ENCODE assay signal across 25 mouse cellular contexts in the genomic region with DNA sequence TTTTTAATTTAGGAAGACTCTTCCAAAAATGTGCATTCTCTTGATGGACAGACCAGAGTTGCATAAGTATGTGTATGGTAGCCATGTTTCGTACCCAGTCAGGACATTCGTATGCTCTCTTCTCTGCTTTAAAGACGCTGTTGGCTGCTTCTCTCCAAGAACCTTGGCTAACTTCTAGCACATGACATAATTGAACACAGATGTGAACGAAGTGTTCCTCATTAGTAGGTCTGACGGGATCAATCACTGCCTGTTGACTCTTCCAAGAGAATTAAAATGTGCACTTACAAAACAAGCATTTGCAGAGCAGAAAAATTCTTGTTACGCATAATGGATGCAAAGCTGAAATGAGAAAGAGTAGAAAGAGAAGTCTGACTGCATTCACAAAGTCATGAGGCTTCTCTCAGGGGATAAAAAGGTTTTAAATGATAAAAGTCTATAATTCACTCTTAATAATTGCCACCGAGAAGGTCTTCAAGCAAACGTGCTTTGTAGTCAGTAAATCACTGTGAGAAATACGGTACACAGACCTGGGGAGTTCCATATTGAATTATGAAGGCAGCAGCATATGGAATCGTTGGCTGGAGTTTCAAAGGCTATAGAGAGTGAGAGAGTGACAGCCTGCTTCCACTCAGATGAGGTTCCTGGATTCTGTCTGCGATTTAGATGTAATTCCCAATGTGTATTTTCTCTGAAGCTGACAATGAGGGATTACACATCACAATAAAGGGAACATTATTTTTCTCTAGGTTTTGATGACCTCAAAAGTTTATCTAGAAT.
A peak's percentile ranks its signal among the peaks of the same experiment; 100 is the strongest.
DNase-seq lines count a peak whose midpoint lies in the region; ATAC-seq lines count a peak whose summit lies in the region.
"Had no signal": no experiment of that assay in that cellular context is flagged by ENCODE, and none has a peak within 500 bp of the region (broad histone marks: within the 10 kb centered on the region; RNA-seq: fewer than 3 reads in every experiment).

No protein-coding gene starts in this region.

- H3K9me3 ChIP-seq in forebrain, embryonic 16.5 days (ENCODE audit: control insufficient read depth, low read length): no peaks in the 10 kb centered on the region
- H3K9me3 ChIP-seq in forebrain, embryonic 15.5 days: no peaks in the 10 kb centered on the region
- no peaks in the 10 kb centered on the region for H3K9me3 ChIP-seq in embryonic facial prominence, embryonic 15.5 days (replicated peaks)
- H3K9me3 ChIP-seq: embryonic facial prominence, embryonic 12.5 days; liver, embryonic 12.5 days; midbrain, embryonic 13.5 days had no signal

- H3K4me2 ChIP-seq in forebrain, embryonic 16.5 days (ENCODE audit: low read length): no peak overlapping the region
- no peak overlapping the region for H3K4me2 ChIP-seq in forebrain, embryonic 15.5 days (replicated peaks)
- no peak overlapping the region for H3K4me2 ChIP-seq in embryonic facial prominence, embryonic 15.5 days (replicated peaks)
- H3K4me2 ChIP-seq: embryonic facial prominence, embryonic 12.5 days; heart, embryonic 11.5 days; liver, embryonic 12.5 days; midbrain, embryonic 13.5 days had no signal

- no peaks in the 10 kb centered on the region for H3K4me1 ChIP-seq in forebrain, embryonic 16.5 days (replicated peaks; ENCODE audit: control insufficient read depth, insufficient read depth, low read length)
- no peaks in the 10 kb centered on the region for H3K4me1 ChIP-seq in forebrain, embryonic 15.5 days
- no peaks in the 10 kb centered on the region for H3K4me1 ChIP-seq in embryonic facial prominence, embryonic 15.5 days
- H3K4me1 ChIP-seq: embryonic facial prominence, embryonic 12.5 days; liver, embryonic 12.5 days; midbrain, embryonic 13.5 days had no signal

- no peaks in the 10 kb centered on the region for H3K27me3 ChIP-seq in forebrain, embryonic 16.5 days (replicated peaks; ENCODE audit: control insufficient read depth, insufficient read depth, low read length)
- H3K27me3 ChIP-seq in forebrain, embryonic 15.5 days: no peaks in the 10 kb centered on the region
- H3K27me3 ChIP-seq in embryonic facial prominence, embryonic 15.5 days: no peaks in the 10 kb centered on the region
- H3K27me3 ChIP-seq: embryonic facial prominence, embryonic 12.5 days; liver, embryonic 12.5 days; midbrain, embryonic 13.5 days had no signal

- peak; percentile 44 for DNase-seq in embryo, embryonic 10 days (ENCODE audit: low spot score)
- DNase-seq in skeletal muscle tissue, adult 2 months (ENCODE audit: low read depth, low spot score): peak; percentile 27
- no peak for DNase-seq in layer of hippocampus, adult 9-11 months
- no peak for DNase-seq in cerebellum, adult 11 months
- DNase-seq: adrenal gland, postnatal 14 days; cerebellum, adult 11-12 months; cerebellum, postnatal 14 days; gastrocnemius, postnatal 10 days; heart, adult 11 months; heart, postnatal 10 days; kidney, adult 11 months; kidney, postnatal 4 days; left cerebral cortex, postnatal 4 days; lung, adult 18-20 months; lung, postnatal 10 days; thymus, adult 18-20 months had no signal

- no peak overlapping the region for H3K9ac ChIP-seq in forebrain, embryonic 16.5 days (replicated peaks; ENCODE audit: low read depth, low read length)
- H3K9ac ChIP-seq in forebrain, embryonic 15.5 days (replicated peaks): no peak overlapping the region
- H3K9ac ChIP-seq in embryonic facial prominence, embryonic 15.5 days: no peak overlapping the region
- H3K9ac ChIP-seq: embryonic facial prominence, embryonic 12.5 days; liver, embryonic 12.5 days; midbrain, embryonic 13.5 days had no signal

- WGBS in forebrain, embryonic 16.5 days: 57% methylated on average over 11 of the region's 11 CpGs
- 61% methylated on average over 11 of the region's 11 CpGs for WGBS in forebrain, embryonic 15.5 days
- WGBS in embryonic facial prominence, embryonic 15.5 days: 29% methylated on average over 11 of the region's 11 CpGs

- no peaks in the 10 kb centered on the region for H3K36me3 ChIP-seq in forebrain, embryonic 16.5 days (ENCODE audit: control insufficient read depth, insufficient read depth)
- no peaks in the 10 kb centered on the region for H3K36me3 ChIP-seq in forebrain, embryonic 15.5 days
- no peaks in the 10 kb centered on the region for H3K36me3 ChIP-seq in embryonic facial prominence, embryonic 15.5 days
- H3K36me3 ChIP-seq: embryonic facial prominence, embryonic 12.5 days; liver, embryonic 12.5 days; midbrain, embryonic 13.5 days had no signal

- ATAC-seq in forebrain, embryonic 16.5 days: peak; percentile 57; the same call in 1 of the 2 replicates
- no peak for ATAC-seq in forebrain, embryonic 15.5 days (replicated peaks)
- no peak for ATAC-seq in embryonic facial prominence, embryonic 15.5 days (ENCODE audit: insufficient number of reproducible peaks, low FRiP score, low TSS enrichment, low read depth)
- ATAC-seq: CD4-positive, CD25-positive, alpha-beta regulatory T cell, adult 4 months; liver, embryonic 12.5 days; midbrain, embryonic 13.5 days had no signal

- no peak overlapping the region for H3K27ac ChIP-seq in forebrain, embryonic 16.5 days (ENCODE audit: low read length)
- no peak overlapping the region for H3K27ac ChIP-seq in forebrain, embryonic 15.5 days (replicated peaks)
- H3K27ac ChIP-seq in embryonic facial prominence, embryonic 15.5 days (replicated peaks): peak overlapping the region; percentile 48; the same call in 1 of the 2 replicates
- H3K27ac ChIP-seq: embryonic facial prominence, embryonic 12.5 days; left cerebral cortex, adult 2 months; liver, embryonic 12.5 days; midbrain, embryonic 13.5 days had no signal

- no peak overlapping the region for H3K4me3 ChIP-seq in forebrain, embryonic 16.5 days (replicated peaks; ENCODE audit: low read length)
- no peak overlapping the region for H3K4me3 ChIP-seq in forebrain, embryonic 15.5 days
- no peak overlapping the region for H3K4me3 ChIP-seq in embryonic facial prominence, embryonic 15.5 days (replicated peaks)
- H3K4me3 ChIP-seq: embryonic facial prominence, embryonic 12.5 days; left cerebral cortex, adult 2 months; liver, embryonic 12.5 days; midbrain, embryonic 13.5 days had no signal

Comparison
In these comparisons a context has a peak if more than half of its experiments do, and no peak if none do; other contexts are left out.
1. DNase-seq: peak in embryo, embryonic 10 days (single experiment) and skeletal muscle tissue, adult 2 months (single experiment); none in layer of hippocampus, adult 9-11 months (single experiment) and cerebellum, adult 11 months (single experiment).